Mouse (Mus musculus) layer of hippocampus, adult 6 months (tissue): ENCODE data around the gene Olfr378. TPM values are rescaled to one million over a fixed set of nuclear protein-coding genes. Genes with fewer than 3 reads are reported as not detected.

Experiments
- long read RNA-seq, 2 experiments: library from polyadenylated mRNA; unstranded; transcript quantifications; one replicate each; pipeline ENCODE4 v2.0.0; 2019 to 2020
- polyA plus RNA-seq: library from polyadenylated mRNA; unstranded; fragments of <200 nt; fragmentation: Nextera tagmentation; gene quantifications from 2 replicates; pipeline ENCODE4 v1.2.3, GENCODE M21; 2021

Olfr378 gene
- polyA plus RNA-seq = not detected in 2 replicates
- long read RNA-seq, experiment 1 = 0 reads
- long read RNA-seq, experiment 2 = 0 reads

GRCm38 (mm10) chr11:73428377-73428776 lies at the start of gene Olfr378:
Olfr378 (minus strand) TSS chr11:73428477.

GRCm38 (mm10) chr11:73457408-73457807 lies 29.1 kb upstream of the Olfr378 start, which contains the start of gene Olfr380:
Olfr380 (minus strand) TSS chr11:73457508.

GRCm38 (mm10) chr11:73399514-73399913 lies 28.8 kb downstream of the Olfr378 start, which contains the start of gene Olfr1:
Olfr1 (minus strand) TSS chr11:73399614.

Other genes with a start within 250 kb of the Olfr378 start
- gene Ctns, start 229.4 kb downstream of the Olfr378 start, polyA plus RNA-seq = 4.2 and 4.3 TPM in 2 replicates
- gene Shpk, start 229.0 kb downstream of the Olfr378 start, polyA plus RNA-seq = 1.3 and 2.0 TPM in 2 replicates
- gene Trpv1, start 194.2 kb downstream of the Olfr378 start, polyA plus RNA-seq = not detected in 2 replicates
- 0.04 and 0.16 TPM in 2 replicates for gene Trpv3, start 161.1 kb downstream of the Olfr378 start, polyA plus RNA-seq
- 22.3 and 23.1 TPM in 2 replicates for gene Aspa, start 98.9 kb downstream of the Olfr378 start, polyA plus RNA-seq
- not detected in 2 replicates for gene Gm49340, start 98.7 kb downstream of the Olfr378 start, polyA plus RNA-seq
- gene Spata22, start 98.7 kb downstream of the Olfr378 start, polyA plus RNA-seq = not detected in 2 replicates
- gene Olfr20, start 77.7 kb downstream of the Olfr378 start, polyA plus RNA-seq = not detected in 2 replicates
- gene Olfr376, start 57.2 kb downstream of the Olfr378 start, polyA plus RNA-seq = not detected in 2 replicates
- gene Olfr1, start 28.9 kb downstream of the Olfr378 start, polyA plus RNA-seq = not detected in 2 replicates
- not detected in 2 replicates for gene Olfr380, start 29.0 kb upstream of the Olfr378 start, polyA plus RNA-seq
- gene Olfr381, start 63.1 kb upstream of the Olfr378 start, polyA plus RNA-seq = not detected in 2 replicates
- gene Olfr382, start 88.7 kb upstream of the Olfr378 start, polyA plus RNA-seq = not detected in 2 replicates
- gene Olfr385, start 164.5 kb upstream of the Olfr378 start, polyA plus RNA-seq = not detected in 2 replicates
- not detected in 2 replicates for gene Olfr384, start 170.1 kb upstream of the Olfr378 start, polyA plus RNA-seq